Mouse (Mus musculus): ENCODE data around the gene Cwc22. TPM values are rescaled to one million over a fixed set of nuclear protein-coding genes. Genes with fewer than 3 reads are reported as not detected.

The Cwc22 gene
- polyA plus RNA-seq, 1 experiment: 6.7 TPM

GRCm38 (mm10) chr2:77905023-77905422 is 41.2 kb downstream of the Cwc22 start:
- no peaks in the 10 kb centered on the region for H3K27me3 ChIP-seq (ENCODE audit: control insufficient read depth, insufficient read depth, low read length)
- H3K4me1 ChIP-seq (replicated peaks; ENCODE audit: control insufficient read depth, insufficient read depth, low read length): no peaks in the 10 kb centered on the region
- no peak overlapping the region for H3K27ac ChIP-seq (ENCODE audit: control insufficient read depth, insufficient read depth, low read length)
- no peak overlapping the region for H3K4me3 ChIP-seq (ENCODE audit: control insufficient read depth, insufficient read depth, low read length)
- TF ChIP-seq CTCF (IDR thresholded peaks at IDR 0.05; ENCODE audit: borderline replicate concordance, control insufficient read depth, extremely low read depth, insufficient read depth, low read length, poor library complexity) (no peak), POLR2A (IDR thresholded peaks at IDR 0.05; ENCODE audit: control insufficient read depth, extremely low read depth, insufficient read depth, low read length, poor library complexity) (no peak)
- H3K36me3 ChIP-seq (ENCODE audit: control insufficient read depth, insufficient read depth, low read length): peaks cover 52% of the 10 kb centered on the region
- 92% methylated on average over 7 of the region's 7 CpGs for WGBS
- DNase-seq: no peak

GRCm38 (mm10) chr2:77904495-77904894 is 41.7 kb downstream of the Cwc22 start:
- no peak overlapping the region for H3K27ac ChIP-seq (ENCODE audit: control insufficient read depth, insufficient read depth, low read length)
- no peaks in the 10 kb centered on the region for H3K4me1 ChIP-seq (replicated peaks; ENCODE audit: control insufficient read depth, insufficient read depth, low read length)
- H3K36me3 ChIP-seq (ENCODE audit: control insufficient read depth, insufficient read depth, low read length): peaks cover 57% of the 10 kb centered on the region
- TF ChIP-seq POLR2A (IDR thresholded peaks at IDR 0.05; ENCODE audit: control insufficient read depth, extremely low read depth, insufficient read depth, low read length, poor library complexity) (no peak), CTCF (IDR thresholded peaks at IDR 0.05; ENCODE audit: borderline replicate concordance, control insufficient read depth, extremely low read depth, insufficient read depth, low read length, poor library complexity) (no peak)
- no peak for DNase-seq
- WGBS: 91% methylated on average over 10 of the region's 10 CpGs
- H3K4me3 ChIP-seq (ENCODE audit: control insufficient read depth, insufficient read depth, low read length): no peak overlapping the region
- no peaks in the 10 kb centered on the region for H3K27me3 ChIP-seq (ENCODE audit: control insufficient read depth, insufficient read depth, low read length)

- WGBS: 98% methylated on average over 9 of the region's 9 CpGs
- Histone ChIP-seq H3K36me3 (ENCODE audit: control insufficient read depth, insufficient read depth, low read length) (peaks cover 61% of the 10 kb centered on the region), H3K27me3 (ENCODE audit: control insufficient read depth, insufficient read depth, low read length) (no peaks in the 10 kb centered on the region), H3K4me3 (ENCODE audit: control insufficient read depth, insufficient read depth, low read length) (no peak overlapping the region), H3K4me1 (replicated peaks; ENCODE audit: control insufficient read depth, insufficient read depth, low read length) (no peaks in the 10 kb centered on the region), H3K27ac (ENCODE audit: control insufficient read depth, insufficient read depth, low read length) (no peak overlapping the region)
- TF ChIP-seq POLR2A (IDR thresholded peaks at IDR 0.05; ENCODE audit: control insufficient read depth, extremely low read depth, insufficient read depth, low read length, poor library complexity): no peak
- no peak for TF ChIP-seq CTCF (IDR thresholded peaks at IDR 0.05; ENCODE audit: borderline replicate concordance, control insufficient read depth, extremely low read depth, insufficient read depth, low read length, poor library complexity)
- DNase-seq: no peak
Observed at GRCm38 (mm10) chr2:77903979-77904378, 42.2 kb downstream of the Cwc22 start.

- no peaks in the 10 kb centered on the region for H3K27me3 ChIP-seq (ENCODE audit: control insufficient read depth, insufficient read depth, low read length)
- H3K4me1 ChIP-seq (replicated peaks; ENCODE audit: control insufficient read depth, insufficient read depth, low read length): no peaks in the 10 kb centered on the region
- peaks cover 68% of the 10 kb centered on the region for H3K36me3 ChIP-seq (ENCODE audit: control insufficient read depth, insufficient read depth, low read length)
- DNase-seq: no peak
- no peak overlapping the region for H3K27ac ChIP-seq (ENCODE audit: control insufficient read depth, insufficient read depth, low read length)
- H3K4me3 ChIP-seq (ENCODE audit: control insufficient read depth, insufficient read depth, low read length): no peak overlapping the region
- WGBS: over 99% methylated on average over 3 of the region's 3 CpGs
- TF ChIP-seq POLR2A (IDR thresholded peaks at IDR 0.05; ENCODE audit: control insufficient read depth, extremely low read depth, insufficient read depth, low read length, poor library complexity) (no peak), CTCF (IDR thresholded peaks at IDR 0.05; ENCODE audit: borderline replicate concordance, control insufficient read depth, extremely low read depth, insufficient read depth, low read length, poor library complexity) (no peak)
Observed at GRCm38 (mm10) chr2:77903098-77903497, 43.1 kb downstream of the Cwc22 start.

- peaks cover 61% of the 10 kb centered on the region for H3K36me3 ChIP-seq (ENCODE audit: control insufficient read depth, insufficient read depth, low read length)
- no peak for TF ChIP-seq CTCF (IDR thresholded peaks at IDR 0.05; ENCODE audit: borderline replicate concordance, control insufficient read depth, extremely low read depth, insufficient read depth, low read length, poor library complexity)
- no peak for TF ChIP-seq POLR2A (IDR thresholded peaks at IDR 0.05; ENCODE audit: control insufficient read depth, extremely low read depth, insufficient read depth, low read length, poor library complexity)
- over 99% methylated on average over 5 of the region's 5 CpGs for WGBS
- H3K27ac ChIP-seq (ENCODE audit: control insufficient read depth, insufficient read depth, low read length): no peak overlapping the region
- H3K27me3 ChIP-seq (ENCODE audit: control insufficient read depth, insufficient read depth, low read length): no peaks in the 10 kb centered on the region
- no peak for DNase-seq
- H3K4me1 ChIP-seq (replicated peaks; ENCODE audit: control insufficient read depth, insufficient read depth, low read length): no peaks in the 10 kb centered on the region
- H3K4me3 ChIP-seq (ENCODE audit: control insufficient read depth, insufficient read depth, low read length): no peak overlapping the region
Observed at GRCm38 (mm10) chr2:77901269-77901668, 44.9 kb downstream of the Cwc22 start.

- TF ChIP-seq CTCF (IDR thresholded peaks at IDR 0.05; ENCODE audit: borderline replicate concordance, control insufficient read depth, extremely low read depth, insufficient read depth, low read length, poor library complexity): no peak
- TF ChIP-seq POLR2A (IDR thresholded peaks at IDR 0.05; ENCODE audit: control insufficient read depth, extremely low read depth, insufficient read depth, low read length, poor library complexity): no peak
- no peak overlapping the region for H3K4me3 ChIP-seq (ENCODE audit: control insufficient read depth, insufficient read depth, low read length)
- H3K36me3 ChIP-seq (ENCODE audit: control insufficient read depth, insufficient read depth, low read length): peaks cover 65% of the 10 kb centered on the region
- no peak overlapping the region for H3K27ac ChIP-seq (ENCODE audit: control insufficient read depth, insufficient read depth, low read length)
- DNase-seq: no peak
- H3K27me3 ChIP-seq (ENCODE audit: control insufficient read depth, insufficient read depth, low read length): no peaks in the 10 kb centered on the region
- no peaks in the 10 kb centered on the region for H3K4me1 ChIP-seq (replicated peaks; ENCODE audit: control insufficient read depth, insufficient read depth, low read length)
- 99% methylated on average over 5 of the region's 5 CpGs for whole genome bisulfite sequencing
Observed at GRCm38 (mm10) chr2:77900741-77901140, 45.4 kb downstream of the Cwc22 start.

- TF ChIP-seq CTCF (IDR thresholded peaks at IDR 0.05; ENCODE audit: borderline replicate concordance, control insufficient read depth, extremely low read depth, insufficient read depth, low read length, poor library complexity) (no peak), POLR2A (IDR thresholded peaks at IDR 0.05; ENCODE audit: control insufficient read depth, extremely low read depth, insufficient read depth, low read length, poor library complexity) (no peak)
- Histone ChIP-seq H3K36me3 (ENCODE audit: control insufficient read depth, insufficient read depth, low read length) (peaks cover 63% of the 10 kb centered on the region), H3K4me1 (replicated peaks; ENCODE audit: control insufficient read depth, insufficient read depth, low read length) (no peaks in the 10 kb centered on the region), H3K27me3 (ENCODE audit: control insufficient read depth, insufficient read depth, low read length) (no peaks in the 10 kb centered on the region), H3K4me3 (ENCODE audit: control insufficient read depth, insufficient read depth, low read length) (no peak overlapping the region), H3K27ac (ENCODE audit: control insufficient read depth, insufficient read depth, low read length) (no peak overlapping the region)
- DNase-seq: no peak
- WGBS: over 99% methylated on average over 2 of the region's 2 CpGs
Observed at GRCm38 (mm10) chr2:77900111-77900510, 46.1 kb downstream of the Cwc22 start.
